Mouse (Mus musculus) hematopoietic multipotent progenitor cell, adult 10-12 weeks (in vitro differentiated cells): ENCODE data around the gene Ttc6. TPM values are rescaled to one million over a fixed set of nuclear protein-coding genes. Genes with fewer than 3 reads are reported as not detected.

ENCODE experiments used
- polyA plus RNA-seq: library from polyadenylated mRNA; stranded (reverse); fragments of >175 nt; gene quantifications from 2 replicates; pipeline ENCODE4 v1.2.3, GENCODE M21; 2012; ENCODE audit warnings: low replicate concordance

Gene Ttc6
- not detected in 2 replicates for polyA plus RNA-seq

GRCm38 (mm10) chr12:57563909-57564308, at the start of gene Ttc6:
Gene Ttc6 (plus strand): TSS chr12:57564113.

GRCm38 (mm10) chr12:57546415-57547201, 17.3 kb upstream of the Ttc6 start, which contains the start of gene Foxa1:
Gene Foxa1 (minus strand): TSS chr12:57546916.

Other genes starting within 250 kb of the Ttc6 start
- not detected in 2 replicates for gene Foxa1, start 17.2 kb upstream of the Ttc6 start, polyA plus RNA-seq